Mouse (Mus musculus) heart, embryonic 12.5 days (tissue): ENCODE results near the gene Gm43738. TPM values are rescaled to one million over a fixed set of nuclear protein-coding genes. Genes with fewer than 3 reads are reported as not detected.
A peak's percentile ranks its signal among the peaks of the same experiment; 100 is the strongest.

Experiments used
- ATAC-seq: fragments of 200-750 bp; cut with Nextera tagmentation; 2 replicates; pipeline ENCODE4 v1.8.0; 2017; ENCODE audit warnings: moderate TSS enrichment, moderate library complexity; ENCODE audit not compliant: insufficient number of reproducible peaks, low FRiP score
- H3K27ac ChIP-seq: fragments of 300-500 bp; sonication (generic); 2 replicates; pipeline ENCODE4 v1.5.1; 2016; ENCODE audit warnings: mild to moderate bottlenecking, moderate library complexity; ENCODE audit not compliant: poor library complexity, severe bottlenecking
- H3K27me3 ChIP-seq: fragments of 300-500 bp; sonication (generic); replicated peaks from 2 replicates; pipeline ENCODE4 v1.6.1; 2016; ENCODE audit warnings: mild to moderate bottlenecking, moderate library complexity
- H3K36me3 ChIP-seq: fragments of 300-500 bp; sonication (generic); 2 replicates; pipeline ENCODE4 v1.6.1; 2016; ENCODE audit warnings: mild to moderate bottlenecking, moderate library complexity
- H3K4me1 ChIP-seq: fragments of 300-500 bp; sonication (generic); replicated peaks from 2 replicates; pipeline ENCODE4 v1.6.1; 2016; ENCODE audit warnings: mild to moderate bottlenecking
- H3K4me2 ChIP-seq: fragments of 300-500 bp; sonication (generic); 2 replicates; pipeline ENCODE4 v1.6.1; 2016; ENCODE audit warnings: mild to moderate bottlenecking, moderate library complexity
- H3K4me3 ChIP-seq: fragments of 300-500 bp; sonication (generic); 2 replicates; pipeline ENCODE4 v1.5.1; 2016; ENCODE audit warnings: mild to moderate bottlenecking
- H3K9ac ChIP-seq: fragments of 300-500 bp; sonication (generic); 2 replicates; pipeline ENCODE4 v1.6.1; 2016; ENCODE audit warnings: mild to moderate bottlenecking, moderate library complexity
- H3K9me3 ChIP-seq: fragments of 300-500 bp; sonication (generic); replicated peaks from 2 replicates; pipeline ENCODE4 v1.6.1; 2016; ENCODE audit warnings: mild to moderate bottlenecking, moderate library complexity
- WGBS: fragments of 180-500 bp; shearing (Covaris S2); methylation state at CpG from one replicate; pipeline ENCODE4 v1.1.7; 2016; 5-methylcytosine and 5-hydroxymethylcytosine counted together
- polyA plus RNA-seq: library from polyadenylated mRNA; unstranded; fragments of >200 nt; fragmentation: Nextera tagmentation; extraction: Ambion mirVana; gene quantifications from 2 replicates; pipeline ENCODE4 v1.2.1, GENCODE M21; 2016

Gene Gm43738
- not detected in 2 replicates for polyA plus RNA-seq

DNA sequence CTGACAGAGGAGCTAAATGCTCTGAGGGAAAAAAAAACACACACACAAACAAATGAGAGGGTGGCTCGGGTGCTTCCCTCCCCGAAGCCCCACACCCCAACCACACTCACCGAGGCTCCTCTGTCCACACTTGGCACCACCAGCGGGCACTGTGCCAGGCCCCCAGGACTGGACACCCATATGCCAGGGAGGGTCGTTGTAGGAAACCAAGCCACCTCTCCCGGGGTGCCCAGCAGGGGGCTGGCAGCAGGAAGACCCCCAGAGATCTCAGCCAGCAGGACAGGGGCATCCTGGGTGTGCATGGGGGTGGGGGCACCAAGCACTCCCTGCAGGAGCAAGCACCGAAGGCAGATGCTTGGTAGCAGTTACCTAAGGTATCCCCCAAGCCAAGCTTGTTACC is at the start of gene Gm43738:
Gm43738 (minus strand) TSS at position 289 of the 400 bp plus-strand sequence.
- peaks cover 41% of the 10 kb centered on the region for H3K36me3 ChIP-seq
- peak within 1 kb of the TSS; percentile 38; the same call in 1 of the 2 replicates for H3K27ac ChIP-seq
- H3K9me3 ChIP-seq, result no peaks in the 10 kb centered on the region
- H3K4me3 ChIP-seq, result peak within 1 kb of the TSS; percentile 81
- H3K27me3 ChIP-seq, result no peaks in the 10 kb centered on the region
- peaks cover 17% of the 10 kb centered on the region for H3K4me1 ChIP-seq
- 54% methylated on average over 7 of the region's 7 CpGs for WGBS
- peak within 1 kb of the TSS; percentile 83 for H3K4me2 ChIP-seq
- no peak for ATAC-seq
- H3K9ac ChIP-seq, result peak within 1 kb of the TSS; percentile 74

DNA sequence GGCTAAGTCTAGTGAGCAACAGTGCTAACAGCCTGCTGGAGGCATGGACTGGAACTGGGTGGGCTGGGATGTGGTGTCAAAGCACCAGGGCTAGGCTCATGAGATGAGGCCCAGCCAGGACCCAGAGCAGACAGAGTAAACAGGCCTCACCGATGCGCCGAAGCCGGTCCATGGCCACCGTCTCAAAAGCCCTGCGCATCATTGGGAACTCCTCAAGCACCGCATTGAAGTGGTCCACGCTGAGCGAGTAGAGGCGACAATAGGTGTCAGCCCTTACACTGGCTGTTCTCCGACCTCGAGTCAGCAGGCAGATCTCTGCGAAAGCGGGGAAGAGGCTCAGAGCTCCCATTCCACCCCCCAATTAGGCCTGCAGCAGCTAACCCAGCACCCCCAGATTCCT is 47.7 kb upstream of the Gm43738 start:
- ATAC-seq, result no peak
- H3K36me3 ChIP-seq, result no peaks in the 10 kb centered on the region

DNA sequence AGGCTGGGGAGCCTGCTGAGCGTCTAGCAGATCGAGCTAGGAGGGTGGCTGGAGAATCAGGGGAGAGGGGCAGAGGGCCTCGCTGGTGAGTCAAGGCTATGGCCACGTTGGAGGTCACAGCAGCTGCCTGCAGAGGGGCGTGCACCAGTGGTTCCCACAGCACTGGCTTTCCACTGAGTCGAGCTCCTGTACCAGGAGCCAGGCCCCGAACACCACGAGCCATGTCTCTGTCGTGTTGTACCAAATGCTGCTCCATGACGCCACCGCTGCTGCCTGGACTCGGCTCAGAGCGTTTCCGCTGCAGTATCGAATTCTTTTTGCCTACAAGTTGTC is 47.0 kb upstream of the Gm43738 start:
- H3K36me3 ChIP-seq, result no peaks in the 10 kb centered on the region
- H3K27me3 ChIP-seq, result peaks cover 93% of the 10 kb centered on the region
- H3K27ac ChIP-seq, result no peak overlapping the region
- H3K4me3 ChIP-seq, result peak overlapping the region; percentile 27
- peak overlapping the region; percentile 45 for H3K9ac ChIP-seq
- H3K4me1 ChIP-seq, result peaks cover 9% of the 10 kb centered on the region
- no peaks in the 10 kb centered on the region for H3K9me3 ChIP-seq
- H3K4me2 ChIP-seq, result peak overlapping the region; percentile 64
- WGBS, result 3% methylated on average over 15 of the region's 15 CpGs
- peak; percentile 16; the same call in 1 of the 2 replicates for ATAC-seq

More for the DNA sequence above, 47.7 kb upstream of the Gm43738 start:
- Histone ChIP-seq H3K27ac (no peak overlapping the region), H3K4me3 (no peak overlapping the region), H3K9me3 (no peaks in the 10 kb centered on the region), H3K9ac (no peak overlapping the region), H3K4me1 (peaks cover 9% of the 10 kb centered on the region), H3K27me3 (peaks cover 89% of the 10 kb centered on the region), H3K4me2 (peak overlapping the region; percentile 64; the same call in 1 of the 2 replicates)
- WGBS, result 68% methylated on average over 14 of the region's 14 CpGs

DNA sequence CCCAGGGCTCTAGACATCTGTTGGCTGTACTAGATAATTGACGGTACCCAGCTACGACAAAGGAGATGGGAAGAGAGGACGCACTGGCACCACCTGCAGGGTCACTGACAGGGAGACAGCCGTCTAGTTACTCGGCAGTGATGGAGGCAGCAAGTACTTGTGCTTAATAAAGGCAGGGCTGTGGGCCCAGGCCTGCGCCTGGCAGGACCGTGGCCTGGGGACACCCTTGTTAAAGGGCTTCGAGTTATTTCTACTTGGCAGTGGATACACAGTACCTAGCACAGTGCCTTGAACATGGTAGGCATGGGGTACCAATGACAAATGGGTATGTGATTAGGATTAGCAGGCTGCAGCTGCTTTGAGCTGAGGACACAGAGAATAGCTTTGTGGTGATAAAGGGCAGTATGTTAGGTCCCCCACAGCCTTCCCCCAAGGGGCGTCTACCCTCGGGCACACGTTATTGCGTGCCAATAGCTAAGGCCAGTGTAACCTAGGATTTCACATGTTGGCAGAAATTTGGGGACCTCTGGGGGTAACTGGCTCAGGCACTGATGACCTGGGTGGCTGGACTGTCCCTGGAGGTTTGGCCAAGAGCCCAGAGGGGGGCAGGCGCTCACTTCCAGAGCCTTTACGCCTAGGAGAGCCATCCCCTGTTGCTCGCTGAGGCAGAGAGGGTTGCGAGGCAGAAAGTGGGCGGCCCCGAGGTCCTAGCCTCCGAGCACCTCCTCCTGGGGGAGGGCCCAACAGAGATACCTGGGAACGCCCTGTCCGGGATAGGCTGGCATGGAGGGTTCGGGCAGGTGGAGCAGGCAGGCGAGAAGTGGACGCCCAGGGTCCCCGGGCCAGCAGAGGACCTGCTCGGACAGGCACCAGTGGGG is 46.4 kb upstream of the Gm43738 start:
- Histone ChIP-seq H3K36me3 (no peaks in the 10 kb centered on the region), H3K4me1 (peaks cover 9% of the 10 kb centered on the region), H3K4me3 (peak overlapping the region; percentile 27), H3K27ac (no peak overlapping the region), H3K4me2 (peak overlapping the region; percentile 64), H3K9me3 (no peaks in the 10 kb centered on the region), H3K27me3 (peaks cover 90% of the 10 kb centered on the region), H3K9ac (peak overlapping the region; percentile 45)
- WGBS, result 18% methylated on average over 26 of the region's 26 CpGs
- peak; percentile 87 for ATAC-seq

DNA sequence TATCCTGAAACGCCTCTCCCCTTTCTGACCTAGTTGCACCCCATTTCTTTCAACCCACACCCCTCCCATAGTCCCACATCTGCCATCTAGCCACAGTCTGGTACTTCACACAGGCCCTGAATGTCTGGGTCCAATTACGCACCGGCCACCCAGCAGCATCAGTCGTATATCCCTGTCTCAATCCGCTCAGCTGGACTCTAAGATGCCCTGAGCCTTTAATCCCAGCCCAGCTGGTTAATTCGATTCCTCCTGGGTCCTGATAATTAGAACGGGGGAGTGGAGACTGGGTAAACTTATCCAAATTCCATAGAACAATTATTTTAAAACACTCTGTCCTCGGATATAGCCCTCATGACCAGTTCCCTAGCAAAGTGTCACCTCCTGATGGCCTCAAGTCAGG is 44.7 kb upstream of the Gm43738 start:
- H3K4me3 ChIP-seq, result no peak overlapping the region
- peaks cover 85% of the 10 kb centered on the region for H3K27me3 ChIP-seq
- H3K4me1 ChIP-seq, result peaks cover 9% of the 10 kb centered on the region
- no peak overlapping the region for H3K9ac ChIP-seq
- H3K27ac ChIP-seq, result no peak overlapping the region
- 63% methylated on average over 8 of the region's 8 CpGs for WGBS
- H3K9me3 ChIP-seq, result no peaks in the 10 kb centered on the region
- H3K36me3 ChIP-seq, result no peaks in the 10 kb centered on the region
- H3K4me2 ChIP-seq, result no peak overlapping the region
- no peak for ATAC-seq

DNA sequence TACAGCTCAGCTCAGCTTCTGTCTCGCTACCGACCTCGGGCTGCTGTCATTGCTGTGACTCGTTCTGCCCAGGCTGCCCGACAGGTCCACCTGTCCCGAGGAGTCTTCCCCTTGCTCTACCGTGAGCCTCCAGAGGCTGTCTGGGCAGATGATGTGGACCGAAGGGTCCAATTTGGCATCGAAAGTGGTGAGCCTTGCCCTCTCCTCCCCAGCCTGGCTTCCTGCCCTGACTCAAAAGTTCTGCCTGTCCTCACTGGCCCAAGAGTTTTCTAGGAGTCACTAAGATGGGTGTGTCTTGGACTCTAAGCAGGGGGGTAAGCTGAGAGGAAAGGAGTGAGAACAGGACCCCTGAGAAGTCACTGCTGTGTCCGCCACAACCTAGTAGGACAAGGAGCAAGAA is 43.9 kb upstream of the Gm43738 start:
- no peak overlapping the region for H3K4me3 ChIP-seq

DNA sequence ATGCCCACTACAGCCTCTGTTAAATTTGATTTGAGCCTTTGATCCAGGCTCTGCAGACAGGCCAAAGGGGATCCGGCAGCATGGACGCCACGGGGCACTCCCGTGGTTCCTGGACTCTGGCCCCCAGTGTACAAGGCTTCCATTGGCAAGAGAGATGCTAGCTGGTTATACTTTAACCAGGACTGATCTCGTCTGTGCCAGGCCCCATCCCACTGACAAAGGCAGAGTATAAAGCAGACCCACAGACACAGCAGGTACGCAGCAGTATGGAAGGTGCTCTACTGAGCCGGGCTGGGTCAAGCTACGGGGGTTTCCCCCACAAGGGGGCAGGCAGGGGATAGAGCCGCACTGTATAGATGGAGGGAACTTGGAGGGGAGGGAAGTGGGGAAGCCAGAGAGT is 35.5 kb upstream of the Gm43738 start:
- Histone ChIP-seq H3K4me2 (0 out of 2 replicates have a peak overlapping the region, but pooled peaks have one; percentile 4), H3K36me3 (no peaks in the 10 kb centered on the region), H3K27me3 (peaks cover 23% of the 10 kb centered on the region), H3K4me3 (no peak overlapping the region), H3K9me3 (no peaks in the 10 kb centered on the region), H3K9ac (no peak overlapping the region), H3K27ac (no peak overlapping the region), H3K4me1 (peaks cover 12% of the 10 kb centered on the region)
- ATAC-seq, result peak; percentile 57
- 34% methylated on average over 9 of the region's 9 CpGs for WGBS

More for the DNA sequence above, 43.9 kb upstream of the Gm43738 start:
- peaks cover 9% of the 10 kb centered on the region for H3K4me1 ChIP-seq
- no peak overlapping the region for H3K27ac ChIP-seq
- H3K27me3 ChIP-seq, result peaks cover 82% of the 10 kb centered on the region
- ATAC-seq, result no peak
- H3K36me3 ChIP-seq, result no peaks in the 10 kb centered on the region
- H3K4me2 ChIP-seq, result no peak overlapping the region
- H3K9me3 ChIP-seq, result no peaks in the 10 kb centered on the region
- no peak overlapping the region for H3K9ac ChIP-seq
- WGBS, result 82% methylated on average over 10 of the region's 10 CpGs

DNA sequence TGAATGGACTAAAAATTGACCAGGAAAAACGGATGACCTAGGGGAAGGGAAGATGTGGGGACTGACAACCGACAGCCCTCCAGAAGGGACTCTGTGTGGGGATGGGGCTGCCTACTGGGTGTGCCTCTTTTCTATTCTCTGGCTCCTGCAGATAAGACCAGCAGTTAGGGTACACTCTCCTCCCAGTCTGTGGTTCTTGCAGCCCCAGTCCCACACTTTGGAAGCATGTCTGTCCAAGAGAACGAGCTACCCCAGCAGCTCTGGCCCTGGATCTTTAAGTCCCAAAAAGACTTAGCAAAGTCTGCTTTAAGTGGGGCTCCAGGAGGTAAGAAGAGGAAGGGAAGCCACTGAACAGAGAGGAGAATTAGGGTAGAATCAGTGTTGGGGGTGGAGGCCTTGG is 35.1 kb upstream of the Gm43738 start, which contains the start of gene Pklr:
Pklr (plus strand) TSS at position 185 of the 400 bp plus-strand sequence.
- Histone ChIP-seq H3K4me1 (peaks cover 12% of the 10 kb centered on the region), H3K9me3 (no peaks in the 10 kb centered on the region), H3K27me3 (peaks cover 23% of the 10 kb centered on the region), H3K36me3 (no peaks in the 10 kb centered on the region), H3K4me3 (peak within 1 kb of the TSS; percentile 1; the same call in 1 of the 2 replicates), H3K4me2 (peak within 1 kb of the TSS; percentile 29), H3K27ac (no peak within 1 kb of the TSS), H3K9ac (no peak within 1 kb of the TSS)
- WGBS, result 61% methylated on average over 3 of the region's 3 CpGs
- peak; percentile 61; the same call in 1 of the 2 replicates for ATAC-seq

DNA sequence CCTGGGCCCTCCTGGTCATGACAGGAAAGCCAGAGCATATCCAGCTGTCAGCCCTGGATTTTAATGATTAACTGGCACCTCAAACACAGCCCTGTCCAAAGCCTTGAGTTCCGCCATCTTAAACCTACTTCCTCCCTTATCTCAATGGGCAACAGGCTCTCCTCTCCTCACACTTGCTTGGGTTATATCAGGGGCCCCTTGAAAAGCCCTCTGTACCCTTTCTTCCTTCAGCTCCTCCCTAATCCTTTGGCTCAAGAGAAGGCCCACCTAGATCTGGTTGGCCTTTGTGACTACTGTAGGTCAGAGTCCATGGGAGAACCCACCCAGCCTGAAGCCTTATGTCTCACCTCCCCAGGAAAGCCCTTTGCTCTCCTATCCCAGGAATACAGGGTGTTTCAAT is 32.9 kb upstream of the Gm43738 start:
- no peak for ATAC-seq
- 65% methylated on average over 1 of the region's 1 CpGs for WGBS
- no peak overlapping the region for H3K9ac ChIP-seq

DNA sequence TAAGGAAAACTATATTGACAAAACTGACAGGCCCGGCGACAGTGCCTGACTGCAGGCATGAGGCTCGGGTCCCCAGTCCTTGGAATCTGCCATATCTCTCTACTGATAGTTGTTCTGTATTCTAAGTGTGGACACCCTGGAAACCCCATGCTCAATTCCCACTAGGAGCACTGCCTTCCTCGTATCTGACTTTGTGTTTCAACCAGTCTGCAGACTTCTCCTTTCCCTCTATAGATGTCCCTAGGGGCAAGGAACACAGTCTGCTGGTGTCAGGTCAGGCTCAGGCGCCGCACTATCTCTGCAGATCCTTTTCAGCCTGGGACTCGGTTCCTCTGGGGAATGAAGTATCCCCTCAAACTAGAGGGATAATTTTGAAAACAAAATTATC is 32.2 kb upstream of the Gm43738 start:
- no peaks in the 10 kb centered on the region for H3K9me3 ChIP-seq

More for the DNA sequence above, 32.9 kb upstream of the Gm43738 start:
- Histone ChIP-seq H3K4me1 (peaks cover 12% of the 10 kb centered on the region), H3K4me3 (no peak overlapping the region), H3K9me3 (no peaks in the 10 kb centered on the region), H3K36me3 (no peaks in the 10 kb centered on the region), H3K27ac (no peak overlapping the region), H3K4me2 (no peak overlapping the region), H3K27me3 (peaks cover 19% of the 10 kb centered on the region)

DNA sequence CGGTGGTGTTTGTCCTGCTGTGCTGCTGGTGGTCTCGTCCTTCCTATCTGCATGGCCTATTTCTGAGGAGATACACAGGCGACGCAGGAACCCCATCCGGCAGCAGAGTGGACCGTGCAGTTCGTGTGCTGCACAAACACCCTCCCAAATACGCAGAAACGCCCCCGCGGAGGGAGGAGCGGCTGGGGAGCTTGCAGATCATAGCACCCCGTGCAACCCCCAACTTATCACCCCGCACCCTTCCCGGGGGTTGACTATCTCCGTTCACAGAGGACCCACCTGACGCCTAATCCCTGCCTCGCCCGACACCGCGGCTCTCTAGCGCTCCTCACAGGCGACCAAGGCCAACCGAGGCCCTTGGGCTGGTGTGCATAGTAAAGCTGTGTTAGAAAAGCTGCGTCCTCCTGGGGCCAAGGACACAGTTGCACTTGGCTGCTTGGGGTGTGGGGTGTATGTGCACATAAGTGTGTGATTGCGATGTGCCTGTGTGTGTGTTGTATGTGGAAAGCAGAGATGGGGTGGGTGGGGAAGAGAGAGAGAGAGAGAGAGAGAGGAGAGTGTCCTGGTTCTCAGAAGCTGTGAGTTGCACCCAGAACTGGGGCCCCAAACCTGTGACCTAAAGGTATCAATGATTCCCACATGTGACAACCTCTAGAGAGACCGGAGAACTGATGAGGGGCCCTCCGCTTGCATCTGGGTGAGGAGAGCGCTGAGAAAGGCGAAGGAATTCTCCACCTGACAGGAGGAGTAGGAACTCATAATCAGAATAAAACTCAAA is 31.6 kb upstream of the Gm43738 start:
- Histone ChIP-seq H3K9me3 (no peaks in the 10 kb centered on the region), H3K27me3 (peaks cover 19% of the 10 kb centered on the region), H3K4me2 (peak overlapping the region; percentile 78), H3K36me3 (no peaks in the 10 kb centered on the region), H3K4me1 (peaks cover 12% of the 10 kb centered on the region), H3K9ac (peak overlapping the region; percentile 49), H3K27ac (no peak overlapping the region), H3K4me3 (peak overlapping the region; percentile 48)
- 12% methylated on average over 30 of the region's 30 CpGs for WGBS
- ATAC-seq, result peak; percentile 75

More for the DNA sequence above, 32.2 kb upstream of the Gm43738 start:
- Histone ChIP-seq H3K4me2 (peak overlapping the region; percentile 78; the same call in 1 of the 2 replicates), H3K27me3 (peaks cover 19% of the 10 kb centered on the region), H3K9ac (no peak overlapping the region), H3K36me3 (no peaks in the 10 kb centered on the region), H3K4me3 (no peak overlapping the region), H3K27ac (no peak overlapping the region), H3K4me1 (peaks cover 12% of the 10 kb centered on the region)
- no peak for ATAC-seq
- WGBS, result 56% methylated on average over 7 of the region's 7 CpGs
